Mouse (Mus musculus) liver, postnatal 0 days (tissue): ENCODE data around the gene Nkx1-2.

Experiments used
- CTCF ChIP-seq: sonication (generic); IDR thresholded peaks from 2 replicates; pipeline ENCODE4 v1.5.1; 2016; ENCODE audit warnings: antibody characterized with exemption, low read depth
- EP300 ChIP-seq: IDR thresholded peaks from 2 replicates; pipeline ENCODE4 v1.6.1; 2016; ENCODE audit warnings: antibody characterized with exemption, low read depth, mild to moderate bottlenecking

DNA sequence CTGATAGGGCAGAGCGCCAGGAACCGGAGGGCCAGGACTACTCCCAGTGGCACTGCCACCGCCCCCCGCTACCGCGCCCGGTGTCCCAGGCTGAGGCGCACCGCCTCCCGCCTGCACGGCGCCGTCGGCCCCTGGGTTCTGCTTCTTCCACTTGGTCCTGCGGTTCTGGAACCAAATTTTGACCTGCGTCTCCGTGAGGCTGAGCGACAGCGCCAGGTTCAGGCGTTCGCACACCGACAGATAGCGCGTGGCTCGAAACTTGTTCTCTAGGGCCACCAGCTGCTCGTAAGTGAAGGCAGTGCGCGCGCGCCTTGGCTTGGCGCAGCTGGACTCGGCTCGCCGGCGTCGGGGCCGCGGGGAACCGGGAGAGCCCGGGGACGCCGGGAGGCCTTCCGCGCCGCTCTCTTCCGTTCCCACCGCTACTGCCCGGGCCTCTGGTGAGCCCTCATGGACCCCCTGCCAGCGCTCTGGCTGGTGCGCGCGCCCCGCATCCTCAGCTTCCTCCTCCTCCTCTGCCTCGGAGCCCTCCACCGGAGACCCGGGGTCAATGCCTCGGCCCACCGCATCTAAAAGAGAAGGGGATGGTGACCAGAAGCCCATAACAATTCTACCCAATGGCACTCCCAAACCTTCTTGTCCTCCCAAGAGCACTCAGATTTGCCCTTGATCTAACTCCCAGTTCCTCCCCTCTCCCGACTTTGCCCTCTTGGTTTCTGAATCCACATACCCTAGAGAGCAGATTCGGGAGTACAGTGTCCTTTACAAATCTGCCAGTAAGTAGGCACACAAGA, 2.0 kb downstream of the Nkx1-2 start:
- TF ChIP-seq CTCF (no peak), EP300 (no peak)
